Mouse (Mus musculus): Measurements from ENCODE around the gene Pias3.
"Not testable (repeated sequence)": the region's sequence is repeated elsewhere in the genome, so short reads cannot be mapped to it uniquely, and the experiment has no call there.

The Pias3 gene

DNA sequence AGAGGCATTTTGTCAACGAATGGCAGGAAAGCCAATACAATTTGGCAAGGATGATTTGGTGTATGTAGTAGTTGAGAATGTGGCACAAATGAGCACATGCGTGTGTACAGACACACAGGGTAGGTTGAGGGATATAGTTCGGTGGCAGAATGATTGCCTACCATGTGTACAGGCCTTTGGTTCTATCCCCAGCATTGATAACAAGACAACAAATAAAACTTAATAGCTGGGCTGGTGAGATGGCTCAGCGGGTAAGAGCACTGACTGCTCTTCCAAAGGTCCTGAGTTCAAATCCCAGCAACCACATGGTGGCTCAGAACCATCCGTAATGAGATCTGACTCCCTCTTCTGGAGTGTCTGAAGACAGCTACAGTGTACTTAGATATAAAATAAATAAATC, 10.1 kb upstream of the Pias3 start:
- not testable (repeated sequence) for DNase-seq

DNA sequence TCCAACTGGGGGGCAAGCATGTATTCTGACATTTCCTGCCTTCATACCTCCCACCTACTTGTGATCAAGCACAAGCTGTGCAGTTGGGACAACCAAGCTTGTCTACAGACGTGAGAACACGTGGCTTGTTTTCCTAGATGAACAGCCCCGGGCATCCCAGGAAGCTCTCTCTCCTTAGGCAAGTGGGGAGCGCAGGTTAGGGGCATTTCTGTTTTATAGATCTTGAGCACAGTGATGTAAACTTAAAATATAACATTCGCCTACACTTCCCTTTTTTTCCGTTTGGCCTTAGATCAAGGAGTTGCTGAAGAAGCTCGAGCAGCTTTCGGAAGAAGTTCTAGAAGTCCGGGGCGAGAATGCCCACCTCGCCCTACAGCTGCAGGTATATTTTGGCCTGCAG, 7.3 kb upstream of the Pias3 start:
- DNase-seq: no peak

DNA sequence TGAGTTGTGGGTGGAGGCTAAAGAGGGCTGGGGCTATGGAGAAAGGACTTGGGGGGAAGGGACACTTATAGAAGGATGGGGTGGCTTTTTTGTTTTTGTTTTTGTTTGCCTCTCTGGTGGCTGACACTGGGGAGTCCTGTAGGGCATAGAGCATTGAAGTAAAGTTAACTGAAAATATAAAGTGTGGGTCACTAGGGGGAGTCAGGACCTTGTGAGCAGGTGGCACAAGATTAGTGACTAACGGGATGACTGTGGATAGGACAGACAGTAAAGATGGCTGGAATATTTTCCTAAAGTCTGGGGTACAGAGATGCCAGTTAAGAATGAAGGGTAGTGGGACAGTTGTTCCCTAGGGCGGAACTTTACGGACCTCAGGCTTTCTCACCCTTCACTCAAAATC, 5.9 kb upstream of the Pias3 start:
- no peak for DNase-seq

DNA sequence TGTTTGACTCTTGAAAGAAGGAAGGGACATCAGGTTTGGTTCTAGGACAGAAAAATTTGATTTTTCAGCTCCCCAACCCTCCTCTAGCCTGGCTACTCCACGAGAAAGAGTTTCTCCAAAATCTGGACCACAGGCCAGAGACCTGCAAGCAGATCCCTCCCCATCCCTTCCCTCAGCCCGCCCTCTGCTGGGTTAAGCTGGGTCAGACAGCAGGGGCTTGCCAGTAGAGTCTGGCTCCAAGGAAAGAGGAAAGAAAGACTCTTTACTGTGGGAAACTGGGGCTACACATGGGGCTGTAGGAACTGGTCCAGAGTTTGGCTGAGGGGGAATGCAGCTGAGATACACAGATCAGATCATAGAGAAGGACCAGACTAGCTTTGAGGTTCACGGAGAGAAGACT, 3.7 kb upstream of the Pias3 start:
- DNase-seq: peak; percentile 42

DNA sequence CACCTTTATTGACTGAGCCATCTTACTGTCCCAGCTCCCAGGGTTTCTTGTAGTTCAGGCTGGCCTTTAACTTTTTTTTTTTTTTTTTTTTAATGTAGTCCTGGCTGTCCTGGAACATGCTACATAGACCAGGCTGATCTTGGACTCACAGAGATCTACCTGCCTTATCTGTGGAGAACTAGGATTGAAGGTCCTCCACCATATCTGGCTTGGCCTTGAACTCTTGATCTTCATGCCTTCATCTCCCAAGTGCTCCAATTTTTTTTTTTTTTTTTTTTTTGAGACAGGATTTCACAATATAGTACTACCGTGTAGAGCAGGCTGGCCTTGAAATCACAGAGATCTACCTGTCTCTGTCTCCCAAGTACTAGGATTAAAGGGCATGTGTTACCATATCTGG, 2.6 kb upstream of the Pias3 start:
- DNase-seq: no peak

DNA sequence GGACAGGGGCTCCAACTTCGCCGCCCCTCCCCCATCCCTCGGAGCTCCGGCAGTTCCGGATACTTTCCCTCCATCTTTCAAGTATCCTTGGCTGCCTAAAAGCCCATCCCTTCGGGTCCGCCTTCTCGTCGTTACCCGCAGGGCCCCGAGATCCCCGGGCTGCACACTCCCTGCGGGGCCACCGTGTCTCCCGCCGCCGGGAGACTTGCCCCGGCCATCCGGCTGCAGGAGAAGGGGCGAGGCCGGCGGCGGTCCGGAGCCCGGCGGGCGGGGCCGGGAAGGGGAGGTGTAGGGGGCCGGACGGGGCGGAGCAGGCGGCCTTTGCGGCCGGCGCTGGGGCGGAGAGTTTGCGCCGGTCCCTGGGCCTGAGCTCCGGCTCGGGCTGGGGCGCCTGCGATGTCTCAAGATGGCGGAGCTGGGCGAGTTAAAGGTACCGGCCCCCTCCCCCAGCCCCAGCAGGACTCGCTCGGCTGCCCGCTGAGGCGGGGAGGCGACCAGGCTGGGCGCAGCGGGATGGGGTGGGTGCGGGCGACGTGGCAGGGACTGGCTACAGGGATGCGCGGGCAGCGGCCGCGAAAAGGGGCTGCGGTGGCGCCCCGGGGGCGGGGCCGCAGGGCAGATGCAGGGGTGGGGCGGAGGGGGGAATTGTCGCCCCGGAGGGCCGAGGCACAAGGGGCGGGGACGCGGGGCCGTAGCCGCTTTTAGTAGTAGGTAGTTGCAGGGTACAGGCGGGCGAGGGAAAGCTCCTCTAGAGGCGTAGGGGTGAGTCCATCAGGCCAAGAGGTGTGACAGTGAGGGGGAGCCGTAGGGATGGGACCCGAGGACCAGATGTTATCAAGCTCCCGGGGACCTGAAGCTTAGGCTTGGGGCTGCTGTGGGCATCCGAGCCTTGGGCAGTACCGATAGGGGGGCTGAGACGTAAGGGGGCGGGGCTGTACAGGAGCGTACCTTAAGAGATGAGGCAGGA, 865 bp downstream of the Pias3 start:
- DNase-seq: peak; percentile 91

DNA sequence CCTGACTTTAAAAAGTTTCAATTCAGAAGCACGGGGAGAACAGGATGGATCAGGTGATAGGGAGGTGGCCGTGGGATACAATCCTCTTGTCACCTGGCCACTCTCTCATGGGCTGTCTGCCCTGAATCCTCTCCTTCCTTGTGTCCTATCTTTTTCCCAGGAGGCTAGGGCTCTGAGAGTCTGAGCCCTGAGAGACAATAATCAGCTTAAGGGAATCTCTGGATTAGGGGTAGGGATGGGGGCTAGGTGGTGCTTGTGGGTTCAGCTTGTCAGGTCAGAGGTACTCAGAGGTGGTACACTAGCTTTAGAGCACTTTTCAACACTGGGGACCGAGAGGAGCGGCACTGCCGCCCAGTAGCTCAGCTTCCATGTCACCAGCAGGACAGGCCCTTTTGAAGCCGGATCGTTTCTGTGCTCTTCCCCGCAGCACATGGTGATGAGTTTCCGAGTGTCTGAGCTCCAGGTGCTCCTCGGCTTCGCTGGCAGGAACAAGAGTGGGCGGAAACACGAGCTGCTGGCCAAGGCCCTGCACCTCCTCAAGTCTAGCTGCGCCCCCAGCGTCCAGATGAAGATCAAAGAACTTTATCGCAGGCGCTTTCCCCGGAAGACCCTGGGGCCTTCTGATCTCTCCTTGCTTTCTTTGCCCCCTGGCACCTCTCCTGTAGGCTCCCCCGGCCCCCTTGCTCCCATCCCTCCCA, 3.0 kb downstream of the Pias3 start:
- DNase-seq: no peak

DNA sequence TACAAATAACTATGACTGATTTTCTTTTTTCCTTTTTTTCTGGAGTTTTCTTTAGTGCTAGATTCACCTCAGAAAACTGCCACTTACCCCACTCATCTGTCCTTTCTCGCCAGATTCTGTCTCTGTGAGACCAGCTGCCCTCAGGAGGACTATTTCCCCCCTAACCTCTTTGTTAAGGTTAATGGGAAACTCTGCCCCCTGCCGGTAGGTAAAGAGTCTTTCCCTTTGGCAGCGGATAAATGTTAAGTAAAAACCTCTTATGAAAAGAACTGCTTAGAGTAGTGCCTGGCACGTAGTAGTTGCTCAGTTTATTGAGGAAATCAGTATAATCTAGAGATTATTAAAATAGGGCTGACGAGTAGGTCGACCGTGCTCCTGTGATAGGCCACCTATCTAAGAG, 4.2 kb downstream of the Pias3 start:
- DNase-seq: peak; percentile 38

DNA sequence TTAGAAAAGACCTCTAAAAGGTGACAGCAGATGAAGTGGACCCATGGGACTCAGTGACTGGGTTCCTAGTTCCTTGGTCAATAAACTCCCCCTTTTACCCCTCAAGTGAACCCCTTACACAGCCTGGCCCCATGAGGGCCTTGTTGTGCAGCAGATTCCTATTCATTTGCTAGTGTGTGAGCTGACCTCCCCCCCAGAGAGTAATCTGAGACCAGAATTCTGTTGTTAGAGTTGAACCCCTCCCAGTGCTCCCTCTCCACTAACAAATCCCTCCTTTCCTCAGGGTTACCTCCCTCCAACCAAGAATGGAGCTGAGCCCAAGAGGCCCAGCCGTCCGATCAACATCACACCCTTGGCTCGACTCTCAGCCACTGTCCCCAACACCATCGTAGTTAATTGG, 4.8 kb downstream of the Pias3 start:
- no peak for DNase-seq

DNA sequence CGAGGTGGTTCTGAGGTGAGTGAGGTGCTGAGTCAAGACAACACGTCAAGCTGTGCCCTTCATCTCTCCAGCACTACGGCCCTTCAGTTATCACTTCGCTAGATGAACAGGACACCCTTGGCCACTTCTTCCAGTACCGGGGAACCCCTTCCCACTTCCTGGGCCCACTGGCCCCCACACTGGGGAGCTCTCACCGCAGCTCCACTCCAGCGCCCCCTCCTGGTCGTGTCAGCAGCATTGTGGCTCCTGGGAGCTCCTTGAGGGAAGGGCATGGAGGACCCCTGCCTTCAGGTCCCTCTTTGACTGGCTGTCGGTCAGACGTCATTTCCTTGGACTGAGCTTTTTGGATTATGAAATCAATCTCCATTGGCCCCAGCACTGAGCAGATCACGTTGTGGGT, 8.6 kb downstream of the Pias3 start:
- DNase-seq: peak; percentile 45

DNA sequence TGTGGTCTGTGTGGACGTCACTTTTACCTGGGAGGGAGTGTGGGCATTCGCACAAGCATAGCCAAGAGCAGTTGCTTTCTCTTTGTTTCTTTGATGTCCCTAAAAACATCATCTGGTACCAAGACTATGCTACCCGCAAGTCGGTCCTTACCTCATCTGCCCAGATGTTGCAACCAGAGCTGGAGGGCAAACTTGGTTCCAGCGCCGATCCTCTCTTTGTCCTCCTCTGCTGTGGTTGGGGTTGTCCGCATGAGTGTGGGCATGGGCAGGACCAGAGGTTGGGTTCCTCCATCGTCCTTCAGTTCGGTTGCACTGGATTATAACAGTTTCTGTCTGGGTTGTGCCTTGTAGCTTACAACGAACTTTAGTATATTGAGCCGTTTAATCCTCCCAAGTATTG, 10.0 kb downstream of the Pias3 start:
- DNase-seq: no peak

DNA sequence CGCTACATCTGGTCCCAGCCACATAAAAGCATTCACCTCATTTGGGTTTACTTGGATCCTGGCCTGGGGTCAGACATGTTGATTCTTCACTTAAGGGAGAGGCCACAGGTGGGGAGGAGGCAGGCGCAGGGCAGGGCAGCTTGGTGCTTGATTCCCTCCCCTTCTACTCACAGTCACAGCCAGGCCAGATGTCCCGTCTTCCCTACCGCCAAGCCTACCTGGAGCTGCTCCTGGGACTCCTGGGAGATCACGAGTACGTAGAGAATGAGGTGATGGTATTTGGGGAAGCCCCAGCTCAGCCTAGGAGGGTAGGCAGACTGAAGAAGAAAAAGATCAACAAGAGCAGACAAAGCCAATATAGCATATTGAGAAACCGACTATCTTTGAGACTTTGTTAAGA, 10.8 kb downstream of the Pias3 start:
- no peak for DNase-seq

DNA sequence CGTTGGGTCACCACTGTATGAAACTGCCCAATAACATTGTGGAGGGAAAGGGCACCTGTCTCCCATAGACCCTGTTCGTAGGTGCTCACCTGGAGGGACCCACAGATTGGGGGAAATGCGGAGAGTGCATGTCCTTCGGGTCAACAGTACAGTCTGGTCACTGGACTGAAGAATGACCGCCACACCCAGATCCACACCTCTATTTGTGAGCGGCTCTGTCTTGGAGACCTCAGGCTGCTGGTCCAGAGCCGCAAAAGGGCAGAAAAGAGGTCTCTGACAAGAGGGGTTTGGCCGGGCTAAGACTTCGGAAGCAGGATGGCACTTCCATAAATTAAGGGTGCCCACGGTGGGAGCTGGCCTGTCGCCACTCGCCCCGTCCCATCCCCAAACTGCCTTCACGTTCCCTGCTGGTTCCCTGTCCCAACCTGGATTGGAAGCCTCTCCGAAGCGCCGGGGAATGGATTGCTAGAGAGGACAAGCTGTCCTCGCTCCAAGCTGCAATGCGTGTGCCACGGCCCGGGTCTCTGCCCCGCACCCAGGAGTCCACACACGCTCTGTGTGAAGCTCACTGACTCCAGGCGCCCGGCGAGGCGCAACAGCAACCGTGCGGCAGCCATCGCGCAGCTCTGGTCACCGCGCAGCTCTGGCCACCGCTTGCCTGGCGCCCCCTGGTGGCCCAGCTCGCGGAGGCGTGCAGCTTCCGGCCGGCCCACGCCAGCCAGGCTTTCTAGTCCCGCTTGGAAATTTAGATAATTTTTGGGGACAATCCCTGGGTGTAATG, 11.9 kb downstream of the Pias3 start, which contains the start of gene Nudt17:
Nudt17 (minus strand) TSS at position 660 of the 781 bp plus-strand sequence.
- peak; percentile 80 for DNase-seq

DNA sequence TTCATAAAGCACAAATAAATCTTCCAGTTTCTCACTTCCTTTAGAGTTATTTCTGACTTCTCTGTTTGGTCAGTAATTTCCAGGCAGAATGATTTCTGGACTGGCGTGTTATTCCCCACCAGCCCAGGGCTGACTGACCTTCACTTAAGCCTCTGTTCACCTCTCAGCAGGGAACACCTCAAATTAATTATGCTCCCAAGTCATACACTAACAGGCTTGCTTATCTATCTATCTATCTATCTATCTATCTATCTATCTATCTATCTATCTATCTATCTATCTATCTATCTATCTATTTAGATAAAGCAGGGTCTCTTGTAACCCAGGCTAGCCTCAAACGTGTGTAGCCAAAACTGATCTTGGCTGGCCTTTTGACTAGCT, 12.5 kb downstream of the Pias3 start:
- DNase-seq: no peak

DNA sequence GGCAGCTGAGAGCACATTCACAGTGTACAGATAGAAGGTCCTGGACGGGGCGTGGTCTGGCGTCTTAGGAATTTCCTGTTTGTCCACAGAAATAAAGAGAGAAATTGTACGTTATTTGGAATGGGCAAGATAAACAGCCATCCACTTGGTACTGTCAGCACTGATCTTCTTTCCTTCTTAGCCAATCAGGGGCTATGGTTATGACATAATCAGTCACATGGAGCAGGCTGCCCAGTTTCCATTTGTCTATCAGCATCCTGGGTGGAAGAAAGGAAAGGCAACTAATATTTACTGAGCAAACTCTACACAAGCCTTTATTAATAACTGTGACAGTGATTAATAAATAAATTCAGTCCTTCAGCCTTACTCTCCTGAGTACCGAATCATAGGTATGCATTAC, 18.1 kb downstream of the Pias3 start:
- no peak for DNase-seq

DNA sequence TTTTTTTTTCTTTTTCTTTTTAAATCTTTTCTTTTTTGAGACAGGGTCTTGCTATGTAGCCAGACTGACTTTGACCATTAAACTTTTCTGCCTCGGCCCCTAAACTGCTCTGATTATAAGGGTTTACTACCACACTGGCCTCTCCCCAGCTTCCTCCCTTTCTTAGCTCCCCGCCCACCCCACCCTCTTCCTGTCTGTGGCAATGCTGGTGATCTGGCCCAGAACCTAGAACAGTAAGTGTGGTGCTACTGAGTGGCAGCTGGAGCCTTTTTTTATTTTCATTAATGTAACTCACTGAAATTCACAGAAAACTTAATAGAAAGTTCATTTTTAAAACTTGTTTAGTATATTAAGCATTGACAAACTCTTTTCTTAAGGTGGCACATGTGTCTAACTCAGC, 19.7 kb downstream of the Pias3 start:
- no peak for DNase-seq

DNA sequence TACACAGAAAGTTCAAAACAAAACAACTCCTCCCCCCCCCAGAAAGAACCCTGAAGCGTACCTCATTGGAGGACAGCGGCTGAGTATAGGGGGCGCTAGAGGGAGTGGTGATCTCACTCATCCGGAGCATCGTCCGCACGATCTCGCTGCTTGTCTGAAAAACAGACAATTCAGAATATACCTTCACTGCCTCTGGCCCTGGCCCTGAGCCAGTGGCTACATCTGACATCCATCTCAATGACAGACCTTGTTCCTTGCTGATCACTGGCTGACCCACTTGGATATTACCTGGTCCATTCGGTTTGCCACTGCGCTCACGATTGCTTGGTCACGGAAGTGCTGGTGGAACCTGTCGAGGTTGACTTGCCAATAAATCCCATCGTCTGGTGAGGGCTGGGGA, 23.0 kb downstream of the Pias3 start:
- peak; percentile 50 for DNase-seq

DNA sequence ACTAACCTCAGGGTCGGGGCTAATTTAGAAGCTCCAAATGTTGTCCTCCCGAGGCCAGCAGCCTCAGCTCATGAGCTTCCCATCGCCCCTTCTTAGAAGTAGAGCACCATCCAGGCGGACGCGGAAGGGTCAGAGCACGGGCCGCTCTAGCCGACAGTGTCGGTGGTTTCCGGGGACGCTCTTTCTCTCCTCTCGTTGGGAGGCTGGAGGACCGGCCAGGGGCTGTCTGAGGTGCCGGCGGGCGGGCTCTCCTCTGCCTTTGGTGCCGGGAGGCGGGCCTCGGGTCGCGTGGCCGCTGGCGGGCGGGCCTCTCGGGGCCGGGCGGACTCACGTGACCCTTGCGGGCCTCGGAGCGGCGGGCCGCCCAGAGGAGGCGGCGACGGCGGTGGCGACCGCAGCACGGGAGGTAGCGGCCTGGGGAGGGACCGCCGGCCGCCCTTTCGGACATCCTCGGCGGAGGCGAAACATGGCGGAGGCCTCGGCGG, 31.2 kb downstream of the Pias3 start, which contains the start of the genes Polr3c and Rnf115:
Polr3c (minus strand) TSS at position 286 of the 485 bp plus-strand sequence.
Rnf115 (plus strand) TSS at position 322 of the 485 bp plus-strand sequence.
- peak; percentile 98 for DNase-seq

DNA sequence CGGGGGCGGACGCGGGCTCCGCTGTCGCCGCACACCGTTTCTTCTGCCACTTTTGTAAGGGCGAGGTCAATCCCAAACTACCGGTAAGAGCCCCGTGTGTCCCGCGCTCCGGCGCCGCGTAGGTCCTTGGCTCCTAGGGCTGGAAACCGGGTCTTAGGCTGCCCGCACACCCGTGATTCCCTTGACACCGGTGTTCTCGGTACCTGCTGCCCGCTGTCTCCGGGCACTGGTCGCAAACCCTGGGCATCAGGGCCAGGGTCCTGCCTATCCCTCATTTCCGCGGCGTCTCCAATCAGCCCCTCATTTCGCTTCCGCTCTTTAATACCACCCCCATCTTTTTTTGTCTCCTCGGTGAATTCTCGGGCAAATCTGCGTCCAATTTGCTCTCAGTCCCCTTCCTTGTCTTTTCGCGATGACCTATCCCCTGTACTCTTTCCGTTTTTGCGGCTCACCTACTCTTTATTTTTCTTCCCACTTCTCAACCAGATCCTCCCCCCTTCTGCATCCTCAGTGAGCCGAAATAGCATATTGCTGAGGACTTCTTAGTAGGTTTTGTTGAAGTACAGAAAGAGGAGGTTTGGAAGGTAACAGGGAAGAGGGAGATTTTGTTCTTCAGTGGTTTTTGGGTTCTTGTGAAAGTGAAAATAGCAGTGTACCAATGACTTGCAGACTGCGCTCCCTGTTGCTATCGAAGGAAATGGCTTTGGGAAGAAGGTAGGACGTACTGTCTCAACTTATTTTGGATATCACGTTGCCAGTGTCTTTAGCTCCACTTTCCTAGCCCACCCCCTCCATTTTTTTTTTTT, 31.8 kb downstream of the Pias3 start:
- no peak for DNase-seq

DNA sequence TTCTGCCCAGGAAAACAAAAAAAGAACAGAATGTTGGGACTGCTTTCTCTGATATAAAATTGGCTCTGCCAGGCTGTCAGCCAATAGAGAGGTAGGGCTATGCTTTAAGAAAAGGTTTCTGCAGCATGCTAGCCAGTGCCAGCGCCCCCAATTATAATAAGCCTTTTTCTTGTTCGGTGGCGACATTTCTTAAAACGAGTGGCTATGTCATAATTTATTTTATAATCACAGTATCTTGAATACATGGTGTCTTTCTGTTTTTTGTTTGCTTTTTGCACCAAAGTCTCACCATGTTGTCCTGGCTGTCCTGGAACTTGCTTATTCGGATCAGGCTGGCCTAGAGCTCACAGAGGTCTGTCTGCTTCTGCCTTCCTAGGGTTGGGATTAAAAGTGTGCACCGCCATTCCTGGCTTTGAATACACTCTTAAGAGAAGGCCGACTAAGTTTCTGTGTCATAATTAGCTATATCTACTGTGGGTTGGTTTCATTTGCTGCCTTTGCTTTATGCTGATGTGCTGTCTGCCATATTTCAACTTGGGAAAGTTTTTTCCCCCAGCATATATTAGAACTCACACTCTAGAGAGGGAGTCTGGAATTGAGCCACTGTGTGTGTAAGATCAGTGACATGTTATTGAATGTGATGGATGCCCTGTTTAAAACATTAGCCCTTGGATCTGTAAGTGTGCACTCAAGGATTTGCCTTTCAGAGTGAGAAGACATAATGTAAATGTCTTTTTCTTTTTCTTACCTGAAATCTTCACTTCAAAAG, 32.6 kb downstream of the Pias3 start:
- no peak for DNase-seq

DNA sequence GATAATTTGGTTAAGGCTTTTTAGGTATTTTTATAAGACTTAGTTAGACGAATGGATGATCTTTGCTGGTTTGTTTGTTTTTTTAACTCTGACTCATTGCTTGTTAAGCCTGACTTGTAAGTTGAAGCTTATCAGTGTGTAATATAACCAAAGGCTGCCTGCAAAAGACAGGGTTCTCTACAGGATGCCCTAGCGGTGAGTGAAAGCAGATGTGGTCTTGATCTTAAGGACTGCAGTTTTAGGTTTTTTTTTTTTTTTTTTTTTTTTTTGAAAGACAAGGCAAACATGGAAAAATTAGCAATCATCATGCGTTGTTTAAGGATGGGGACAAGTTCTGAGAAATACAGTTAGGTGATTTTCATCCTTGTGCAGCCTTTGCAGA, 33.2 kb downstream of the Pias3 start:
- DNase-seq: no peak

All from liver (tissue).